Mouse (Mus musculus) liver, embryonic 16.5 days (tissue): Measurements from ENCODE around the gene Adgra1. TPM values are rescaled to one million over a fixed set of nuclear protein-coding genes. Genes with fewer than 3 reads are reported as not detected.

Source experiments
- ATAC-seq: fragments of 200-750 bp; cut with Nextera tagmentation; 2 replicates; pipeline ENCODE4 v1.8.0; 2017; ENCODE audit warnings: low read depth, mild to moderate bottlenecking, moderate number of reproducible peaks, moderate library complexity
- H3K27ac ChIP-seq: fragments of 300-500 bp; sonication (generic); 2 replicates; pipeline ENCODE4 v1.5.1; 2014; ENCODE audit warnings: mild to moderate bottlenecking, low read length
- H3K27me3 ChIP-seq: fragments of 300-500 bp; sonication (generic); 2 replicates; pipeline ENCODE4 v1.6.1; 2014; ENCODE audit warnings: low read depth, low read length, mixed read lengths; ENCODE audit not compliant: control insufficient read depth, insufficient read depth
- H3K36me3 ChIP-seq: fragments of 300-500 bp; sonication (generic); 2 replicates; pipeline ENCODE4 v1.6.1; 2014; ENCODE audit warnings: mild to moderate bottlenecking; ENCODE audit not compliant: control insufficient read depth, insufficient read depth
- H3K4me1 ChIP-seq: fragments of 300-500 bp; sonication (generic); 2 replicates; pipeline ENCODE4 v1.6.1; 2014; ENCODE audit warnings: low read depth, low read length, mixed read lengths; ENCODE audit not compliant: control insufficient read depth
- H3K4me2 ChIP-seq: fragments of 300-500 bp; sonication (generic); 2 replicates; pipeline ENCODE4 v1.6.1; 2014; ENCODE audit warnings: low read depth, low read length, mixed read lengths
- H3K4me3 ChIP-seq: fragments of 300-500 bp; sonication (generic); 2 replicates; pipeline ENCODE4 v1.5.1; 2014; ENCODE audit warnings: low read depth, mild to moderate bottlenecking, low read length
- H3K9ac ChIP-seq: fragments of 300-500 bp; sonication (generic); 2 replicates; pipeline ENCODE4 v1.6.1; 2014; ENCODE audit warnings: low read depth, low read length
- H3K9me3 ChIP-seq: fragments of 300-500 bp; sonication (generic); replicated peaks from 2 replicates; pipeline ENCODE4 v1.6.1; 2016; ENCODE audit warnings: low read length; ENCODE audit not compliant: control insufficient read depth
- WGBS: fragments of 180-500 bp; shearing (Covaris S2); extraction: QIAGEN DNeasy Blood & Tissue Kit; methylation state at CpG from one replicate; pipeline ENCODE4 v1.1.7; 2014; ENCODE audit not compliant: insufficient replicate concordance; 5-methylcytosine and 5-hydroxymethylcytosine counted together
- polyA plus RNA-seq: library from polyadenylated mRNA; unstranded; fragments of >200 nt; fragmentation: Nextera tagmentation; extraction: Ambion mirVana; gene quantifications from 2 replicates; pipeline ENCODE4 v1.2.1, GENCODE M21; 2015

Gene Adgra1
- polyA plus RNA-seq, 1 experiment from 2014 or later = 0.12 TPM

DNA sequence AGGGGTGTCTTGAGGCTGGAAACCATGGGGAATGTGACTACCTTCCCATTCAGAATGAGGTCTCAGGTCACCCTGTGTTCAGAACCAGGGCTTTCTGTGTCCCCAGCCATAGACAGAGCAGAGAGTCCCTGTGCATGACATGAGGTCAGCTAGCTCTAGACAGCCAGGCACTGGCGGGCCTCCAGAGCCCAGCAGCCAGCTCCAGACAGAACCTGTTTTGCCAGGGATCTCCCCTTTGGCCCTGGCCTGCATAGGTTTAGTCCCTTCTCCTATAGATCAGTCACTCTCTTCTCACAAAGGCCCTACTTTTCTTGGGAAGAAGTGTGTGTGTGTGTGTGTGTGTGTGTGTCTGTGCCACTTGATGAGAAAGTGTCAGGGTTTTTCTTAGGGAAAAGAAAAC is 30.9 kb downstream of the Adgra1 start:
- no peaks in the 10 kb centered on the region for H3K4me1 ChIP-seq
- H3K9me3 ChIP-seq = no peaks in the 10 kb centered on the region
- no peaks in the 10 kb centered on the region for H3K27me3 ChIP-seq
- H3K9ac ChIP-seq = no peak overlapping the region
- H3K4me2 ChIP-seq = no peak overlapping the region
- 60% methylated on average over 1 of the region's 1 CpGs for WGBS
- no peak for ATAC-seq
- no peaks in the 10 kb centered on the region for H3K36me3 ChIP-seq
- H3K27ac ChIP-seq = no peak overlapping the region
- no peak overlapping the region for H3K4me3 ChIP-seq

DNA sequence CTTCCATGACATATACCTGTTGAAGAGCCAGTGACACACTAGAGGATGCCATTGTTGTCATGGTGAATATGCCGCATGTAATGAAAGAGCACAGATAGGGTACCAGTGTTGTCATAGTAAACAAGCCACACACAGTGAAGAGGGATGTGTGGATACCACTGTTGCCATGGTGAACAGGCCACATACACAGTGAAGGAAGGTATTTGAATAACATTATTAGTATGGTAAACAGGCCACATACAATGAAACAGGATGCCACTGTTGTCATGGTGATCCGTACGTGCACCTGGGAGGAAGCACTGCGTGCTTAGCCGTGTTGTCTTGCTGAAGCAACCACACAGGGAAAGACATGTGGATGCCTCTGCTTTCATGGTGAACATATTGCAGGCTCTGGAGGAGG is 37.0 kb downstream of the Adgra1 start:
- no peak overlapping the region for H3K4me3 ChIP-seq
- no peaks in the 10 kb centered on the region for H3K4me1 ChIP-seq
- no peaks in the 10 kb centered on the region for H3K27me3 ChIP-seq
- H3K36me3 ChIP-seq = no peaks in the 10 kb centered on the region
- no peak overlapping the region for H3K9ac ChIP-seq
- no peak for ATAC-seq
- WGBS = 79% methylated on average over 5 of the region's 5 CpGs
- H3K9me3 ChIP-seq = no peaks in the 10 kb centered on the region
- no peak overlapping the region for H3K4me2 ChIP-seq
- H3K27ac ChIP-seq = no peak overlapping the region

DNA sequence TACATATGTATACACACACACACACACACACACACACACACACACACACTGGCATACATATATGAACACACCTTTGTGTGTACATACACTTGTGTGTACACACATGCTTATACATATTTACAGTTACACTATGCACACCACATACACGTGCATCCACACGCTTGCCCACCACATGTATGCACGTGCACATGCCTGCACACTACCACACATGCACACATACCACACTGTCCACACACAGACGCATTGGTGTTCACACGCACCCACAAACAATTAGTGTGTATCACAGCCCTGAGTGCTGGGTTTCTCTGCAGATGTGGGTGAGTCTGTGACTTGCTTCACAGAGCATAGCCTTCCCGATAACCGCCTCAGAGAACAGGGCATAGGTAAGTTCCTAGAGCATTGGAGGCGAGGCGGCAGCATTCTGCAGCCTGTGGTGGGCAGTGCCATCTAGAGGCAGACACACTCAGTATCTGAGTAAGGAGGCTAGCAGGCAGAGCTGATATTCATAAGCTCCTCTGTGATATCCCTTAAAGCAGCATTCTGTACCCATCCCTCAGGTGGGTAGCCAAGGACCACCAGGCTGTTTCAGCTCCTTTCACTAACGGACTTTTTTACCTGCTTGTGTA is 43.3 kb downstream of the Adgra1 start:
- Histone ChIP-seq H3K9ac (no peak overlapping the region), H3K4me1 (no peaks in the 10 kb centered on the region), H3K9me3 (no peaks in the 10 kb centered on the region), H3K4me3 (no peak overlapping the region), H3K27me3 (no peaks in the 10 kb centered on the region), H3K27ac (no peak overlapping the region), H3K4me2 (no peak overlapping the region), H3K36me3 (no peaks in the 10 kb centered on the region)
- 53% methylated on average over 10 of the region's 10 CpGs for WGBS
- no peak for ATAC-seq

DNA sequence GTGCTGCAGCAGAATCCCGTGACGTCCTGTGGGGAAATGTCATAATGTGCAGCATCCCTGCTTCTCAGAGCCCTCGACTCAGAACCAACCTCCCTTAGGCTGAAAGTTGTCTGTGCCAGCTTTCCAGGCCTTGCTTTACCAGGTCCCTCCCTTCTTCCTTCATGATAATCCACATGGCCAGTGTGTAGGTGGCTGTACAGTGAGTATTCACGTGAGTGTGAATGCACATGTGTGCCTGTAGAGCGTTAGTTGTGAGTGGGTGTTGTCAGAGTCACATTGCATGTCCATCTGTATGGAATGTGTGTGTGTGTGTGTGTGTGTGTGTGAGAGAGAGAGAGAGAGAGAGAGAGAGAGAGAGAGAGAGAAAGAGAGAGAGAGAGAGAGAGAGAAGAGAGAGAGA is 44.1 kb downstream of the Adgra1 start:
- Histone ChIP-seq H3K36me3 (no peaks in the 10 kb centered on the region), H3K27ac (no peak overlapping the region), H3K4me1 (no peaks in the 10 kb centered on the region), H3K9ac (no peak overlapping the region), H3K4me3 (no peak overlapping the region), H3K4me2 (no peak overlapping the region), H3K9me3 (no peaks in the 10 kb centered on the region), H3K27me3 (no peaks in the 10 kb centered on the region)
- 60% methylated on average over 5 of the region's 5 CpGs for WGBS
- ATAC-seq = no peak

DNA sequence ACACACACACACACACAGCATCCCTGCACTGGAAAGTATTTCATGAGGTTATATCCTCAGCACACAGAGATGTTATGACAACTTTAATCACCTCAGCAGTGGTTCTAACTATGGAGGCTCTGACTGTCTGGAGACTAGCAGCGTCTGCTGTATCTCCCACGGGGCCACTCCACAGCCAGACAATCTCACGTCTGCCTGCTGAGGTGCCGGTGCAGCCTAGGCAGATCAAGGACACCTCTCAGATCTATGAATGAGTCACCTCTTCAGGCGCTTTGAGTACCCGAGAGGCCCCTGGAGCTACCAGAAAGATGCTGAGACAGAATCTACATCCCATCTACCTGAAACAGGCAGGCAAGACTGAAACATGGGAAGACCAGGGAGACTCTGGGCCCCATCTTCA is 44.6 kb downstream of the Adgra1 start:
- Histone ChIP-seq H3K4me2 (no peak overlapping the region), H3K4me3 (no peak overlapping the region), H3K27ac (no peak overlapping the region), H3K4me1 (no peaks in the 10 kb centered on the region), H3K36me3 (no peaks in the 10 kb centered on the region), H3K9ac (no peak overlapping the region), H3K27me3 (no peaks in the 10 kb centered on the region), H3K9me3 (no peaks in the 10 kb centered on the region)
- 51% methylated on average over 6 of the region's 6 CpGs for WGBS
- ATAC-seq = no peak

DNA sequence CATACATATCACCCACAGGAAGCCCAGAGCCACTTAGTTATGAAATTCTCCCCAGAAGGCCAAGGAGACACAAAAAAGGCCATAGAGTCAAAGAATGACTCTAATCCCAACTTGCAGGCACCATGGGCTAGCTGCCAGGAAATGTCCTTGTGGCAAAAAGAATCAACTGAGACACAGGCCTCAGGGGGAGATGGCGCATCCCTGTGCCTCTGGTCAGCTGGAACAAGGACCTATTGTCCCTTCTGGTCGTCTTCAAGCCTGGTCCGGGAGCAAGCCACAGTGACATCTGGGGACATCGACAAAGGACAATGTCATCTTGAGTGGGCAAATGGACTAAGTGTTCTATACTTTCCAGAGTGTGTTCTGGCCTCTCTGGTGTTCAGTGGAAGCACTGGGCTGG is 49.6 kb downstream of the Adgra1 start:
- Histone ChIP-seq H3K9me3 (no peaks in the 10 kb centered on the region), H3K27ac (no peak overlapping the region), H3K4me3 (no peak overlapping the region), H3K4me1 (no peaks in the 10 kb centered on the region), H3K36me3 (no peaks in the 10 kb centered on the region), H3K9ac (no peak overlapping the region), H3K4me2 (no peak overlapping the region), H3K27me3 (no peaks in the 10 kb centered on the region)
- ATAC-seq = no peak
- WGBS = 56% methylated on average over 4 of the region's 4 CpGs

DNA sequence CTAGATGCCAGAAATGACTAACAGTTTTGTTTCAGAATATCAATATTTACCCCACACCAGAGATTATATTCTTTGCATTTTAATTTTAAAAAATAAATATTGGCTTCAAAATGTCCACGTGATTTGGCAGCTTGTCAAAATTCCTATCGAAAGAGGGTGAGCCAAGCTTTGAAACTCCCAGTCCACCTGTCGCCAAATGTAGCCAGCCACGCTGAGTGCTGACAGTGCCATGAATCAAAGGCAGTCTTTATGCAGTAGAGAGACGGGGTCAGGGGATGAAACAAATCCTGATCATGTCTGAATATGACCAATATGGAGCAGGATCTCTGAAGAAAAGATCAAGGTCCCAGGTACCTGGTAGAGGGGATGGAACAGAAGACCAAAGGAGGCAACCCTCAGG is 57.8 kb downstream of the Adgra1 start:
- Histone ChIP-seq H3K27me3 (peaks cover 25% of the 10 kb centered on the region), H3K4me3 (no peak overlapping the region), H3K36me3 (no peaks in the 10 kb centered on the region), H3K9ac (no peak overlapping the region), H3K4me2 (no peak overlapping the region), H3K27ac (no peak overlapping the region), H3K9me3 (no peaks in the 10 kb centered on the region), H3K4me1 (no peaks in the 10 kb centered on the region)
- WGBS = 53% methylated on average over 5 of the region's 5 CpGs
- ATAC-seq = no peak

DNA sequence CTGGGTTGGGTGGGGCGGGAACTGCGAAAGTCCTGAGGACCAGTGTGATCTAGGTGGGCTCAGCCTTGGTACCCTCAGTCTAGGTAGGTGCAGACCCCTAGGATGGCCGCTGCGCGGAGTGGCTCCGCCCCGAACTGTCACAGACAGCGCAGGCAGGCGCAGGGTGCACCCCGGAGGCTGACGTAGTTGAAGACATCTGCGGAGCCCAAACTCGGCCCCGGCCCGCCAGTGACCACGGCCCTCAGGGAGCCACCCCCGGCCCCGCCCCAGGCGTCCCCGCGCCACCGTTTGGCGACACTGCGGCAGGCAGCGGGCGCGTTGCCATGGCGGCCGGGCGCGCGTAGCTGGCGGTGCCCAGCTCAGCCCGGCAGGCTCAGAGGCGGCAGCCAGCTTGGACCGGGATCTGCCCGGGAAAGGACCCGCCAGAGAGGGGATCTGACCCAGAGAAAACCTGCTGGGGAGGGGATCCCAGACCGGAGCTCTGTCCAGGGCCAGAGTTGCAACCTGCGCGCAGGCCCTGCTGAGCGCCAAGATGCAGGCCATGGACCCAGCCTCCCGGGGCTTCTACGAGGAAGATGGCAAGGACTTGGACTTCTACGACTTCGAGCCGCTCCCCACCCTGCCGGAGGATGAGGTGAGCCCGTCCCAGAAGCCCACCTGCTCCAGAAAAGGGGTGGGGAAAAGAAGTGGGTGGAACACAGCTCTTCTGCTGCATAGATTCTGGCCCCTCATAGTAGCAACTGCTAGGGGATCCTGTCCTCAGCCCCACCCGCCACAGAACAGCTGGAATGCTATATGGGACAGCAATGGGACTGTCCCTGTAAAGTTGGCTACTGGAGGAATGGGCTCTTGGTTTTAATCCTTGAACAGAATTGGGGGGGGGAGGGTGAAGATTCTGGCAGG is 60.9 kb downstream of the Adgra1 start, which contains the start of gene Kndc1:
Gene Kndc1, plus strand, starts transcription at position 42 of the 903 bp plus-strand sequence.
- no peaks in the 10 kb centered on the region for H3K4me1 ChIP-seq
- H3K36me3 ChIP-seq = no peaks in the 10 kb centered on the region
- H3K4me3 ChIP-seq = no peak within 1 kb of the TSS
- peak; percentile 24; the same call in 1 of the 2 replicates for ATAC-seq
- H3K9me3 ChIP-seq = no peaks in the 10 kb centered on the region
- 3% methylated on average over 50 of the region's 50 CpGs for WGBS
- no peak within 1 kb of the TSS for H3K27ac ChIP-seq
- H3K4me2 ChIP-seq = no peak within 1 kb of the TSS
- H3K9ac ChIP-seq = no peak within 1 kb of the TSS
- peaks cover 25% of the 10 kb centered on the region for H3K27me3 ChIP-seq

DNA sequence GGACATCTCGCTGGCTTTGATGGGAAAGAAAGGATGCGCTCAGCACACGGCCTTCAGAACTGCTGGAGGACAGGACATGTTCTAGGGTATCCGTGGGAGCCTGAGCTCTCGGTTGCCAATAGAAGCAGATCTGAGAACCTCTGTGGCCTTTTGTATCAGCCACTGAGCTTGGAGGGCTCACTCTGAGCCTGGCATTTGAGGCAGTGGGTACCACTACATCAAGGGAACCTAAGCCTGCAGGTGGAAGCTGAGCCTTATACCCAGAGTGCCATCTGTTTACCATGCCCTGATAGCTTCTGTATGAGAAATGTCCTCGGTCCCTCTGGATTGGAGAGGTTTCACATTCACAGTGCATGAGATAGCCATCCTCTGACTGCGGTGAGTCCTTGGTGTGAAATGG is 62.3 kb downstream of the Adgra1 start:
- H3K4me3 ChIP-seq = no peak overlapping the region
- H3K4me2 ChIP-seq = no peak overlapping the region
- no peak overlapping the region for H3K9ac ChIP-seq
- H3K27me3 ChIP-seq = peaks cover 25% of the 10 kb centered on the region
- no peak overlapping the region for H3K27ac ChIP-seq
- no peaks in the 10 kb centered on the region for H3K4me1 ChIP-seq
- H3K9me3 ChIP-seq = no peaks in the 10 kb centered on the region
- H3K36me3 ChIP-seq = no peaks in the 10 kb centered on the region
- WGBS = 57% methylated on average over 7 of the region's 7 CpGs
- no peak for ATAC-seq
